Mouse (Mus musculus): ENCODE results near the gene Dhdds.
A peak's percentile ranks its signal among the peaks of the same experiment; 100 is the strongest.
"Not testable (repeated sequence)": the region's sequence is repeated elsewhere in the genome, so short reads cannot be mapped to it uniquely, and the experiment has no call there.

The Dhdds gene

GRCm38 (mm10) chr4:134002903-134003302 lies 2.2 kb upstream of the Dhdds start:
- peak; percentile 39 for DNase-seq

GRCm38 (mm10) chr4:134002246-134002645 lies 1.5 kb upstream of the Dhdds start:
- no peak for DNase-seq

- no peak for DNase-seq
These were observed 992 bp upstream of the Dhdds start for GRCm38 (mm10) chr4:134001710-134002109.

- DNase-seq: no peak
These were observed 6.0 kb downstream of the Dhdds start for GRCm38 (mm10) chr4:133994697-133995096.

- DNase-seq: no peak
These were observed 9.5 kb downstream of the Dhdds start for GRCm38 (mm10) chr4:133991087-133991660.

GRCm38 (mm10) chr4:133990035-133990434 lies 10.7 kb downstream of the Dhdds start:
- DNase-seq: no peak

GRCm38 (mm10) chr4:133988289-133988688 lies 12.4 kb downstream of the Dhdds start:
- not testable (repeated sequence) for DNase-seq

- no peak for DNase-seq
These were observed 17.8 kb downstream of the Dhdds start for GRCm38 (mm10) chr4:133982936-133983335.

- no peak for DNase-seq
These were observed 20.2 kb downstream of the Dhdds start for GRCm38 (mm10) chr4:133980496-133980895.

- no peak for DNase-seq
These were observed 22.6 kb downstream of the Dhdds start for GRCm38 (mm10) chr4:133978021-133978711.

GRCm38 (mm10) chr4:133971741-133972140 lies 29.0 kb downstream of the Dhdds start:
- DNase-seq: no peak

- no peak for DNase-seq
These were observed 29.8 kb downstream of the Dhdds start for GRCm38 (mm10) chr4:133970876-133971275.

GRCm38 (mm10) chr4:133970196-133970595 lies 30.5 kb downstream of the Dhdds start:
- DNase-seq: peak; percentile 44

- DNase-seq: peak; percentile 29
These were observed 31.5 kb downstream of the Dhdds start for GRCm38 (mm10) chr4:133969114-133969770.

GRCm38 (mm10) chr4:133968150-133968921 lies 32.4 kb downstream of the Dhdds start, which contains the start of gene Hmgn2:
Hmgn2 (minus strand) TSS chr4:133968650.
- peak; percentile 81 for DNase-seq

GRCm38 (mm10) chr4:133967866-133968149 lies 32.9 kb downstream of the Dhdds start:
- peak; percentile 100 for DNase-seq

- peak; percentile 99 for DNase-seq
These were observed 33.4 kb downstream of the Dhdds start for GRCm38 (mm10) chr4:133967138-133967865.

- no peak for DNase-seq
These were observed 34.3 kb downstream of the Dhdds start for GRCm38 (mm10) chr4:133966271-133966940.

GRCm38 (mm10) chr4:133962566-133962965 lies 38.2 kb downstream of the Dhdds start:
- no peak for DNase-seq

GRCm38 (mm10) chr4:133958884-133959283 lies 41.8 kb downstream of the Dhdds start:
- no peak for DNase-seq

- no peak for DNase-seq
These were observed 44.4 kb downstream of the Dhdds start for GRCm38 (mm10) chr4:133956358-133956757.

- DNase-seq: no peak
These were observed 54.0 kb downstream of the Dhdds start for GRCm38 (mm10) chr4:133946736-133947135.

Measured in embryo, embryonic 11 days (tissue).